Mouse (Mus musculus) small intestine, adult 2 months (tissue): ENCODE measurements around the gene Klhl12.

Experiments
- CTCF ChIP-seq: fragments of 200-500 bp; IDR thresholded peaks from 2 replicates; pipeline ENCODE4 v1.5.1; 2012; ENCODE audit warnings: low read depth, mild to moderate bottlenecking, control low read depth, inconsistent platforms, low read length, moderate library complexity, mixed read lengths; ENCODE audit not compliant: insufficient replicate concordance, insufficient read length; ENCODE audit errors: extremely low read depth
- POLR2A ChIP-seq: fragments of 200-500 bp; IDR thresholded peaks from 2 replicates; pipeline ENCODE4 v1.6.1; 2012; ENCODE audit warnings: low read depth, mild to moderate bottlenecking, control low read depth, inconsistent platforms, low read length, moderate library complexity

DNA sequence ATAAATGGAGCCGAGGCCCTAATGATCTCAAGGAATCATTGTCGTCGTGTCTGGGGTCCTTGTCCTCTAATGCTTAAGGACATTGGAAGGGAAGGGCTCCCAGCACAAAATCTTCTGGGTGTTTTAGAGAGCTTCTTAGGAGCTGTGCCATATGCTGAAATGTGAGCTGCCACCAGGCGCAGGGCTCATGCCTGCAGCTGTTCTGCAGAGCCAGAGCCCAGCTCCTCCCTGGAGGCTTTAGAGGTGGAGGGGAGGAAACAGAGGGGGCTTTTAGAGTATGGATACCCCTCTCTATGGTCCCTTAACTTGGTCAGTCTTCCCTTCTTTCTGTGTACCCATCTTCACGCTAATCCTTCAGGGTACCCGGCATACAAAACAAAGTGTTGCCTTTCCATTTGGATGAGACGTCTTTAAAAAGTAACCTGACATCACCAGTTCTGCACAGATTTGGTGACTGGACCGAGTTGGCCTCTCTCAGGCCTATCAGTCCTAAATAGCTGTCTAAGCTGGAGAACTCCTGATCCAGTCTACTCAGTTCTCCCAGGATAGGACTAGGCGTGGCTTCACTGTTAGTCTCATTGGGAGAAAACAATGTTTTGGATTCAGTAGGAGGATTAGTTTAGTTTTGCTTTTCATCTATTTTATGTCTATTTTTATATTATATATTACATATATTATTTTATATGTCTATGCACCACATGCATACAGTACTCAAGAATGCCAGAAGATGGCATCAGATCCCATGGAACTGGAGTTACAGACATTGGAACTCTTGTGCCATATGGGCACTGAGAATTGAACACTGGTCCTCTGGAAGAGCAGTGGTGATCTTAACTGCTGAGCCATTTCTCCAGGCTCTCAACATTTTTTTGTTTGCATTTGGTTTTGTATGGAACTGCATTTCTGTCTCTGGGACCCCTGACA is 43.4 kb upstream of the Klhl12 start:
- TF ChIP-seq POLR2A: no peak
- TF ChIP-seq CTCF: no peak
